Mouse (Mus musculus) bone marrow, adult 2 months (tissue): ENCODE data around the gene Smg7.

Experiments used
- CTCF ChIP-seq: fragments of 200-500 bp; IDR thresholded peaks from 2 replicates; pipeline ENCODE4 v1.5.1; 2011; ENCODE audit warnings: low read length, control low read depth; ENCODE audit not compliant: control insufficient read depth, insufficient read depth
- POLR2A ChIP-seq: fragments of 200-500 bp; IDR thresholded peaks from 2 replicates; pipeline ENCODE4 v1.6.1; 2011; ENCODE audit warnings: low read depth, mild to moderate bottlenecking, control low read depth, low read length, borderline replicate concordance; ENCODE audit not compliant: control insufficient read depth

- TF ChIP-seq POLR2A = no peak
- TF ChIP-seq CTCF = no peak
Observed at GRCm38 (mm10) chr1:152841057-152841456, 61.4 kb downstream of the Smg7 start.
